ENCODE assay signal across 20 mouse cellular contexts in genomic region chr5:149823821-149824220, GRCm38 (mm10).
"Had no signal": no experiment of that assay in that cellular context is flagged by ENCODE, and none has a peak within 500 bp of the region (broad histone marks: within the 10 kb centered on the region; RNA-seq: fewer than 3 reads in every experiment).

No protein-coding gene starts in this region.

- H3K9me3 ChIP-seq: midbrain, embryonic 10.5 days; midbrain, embryonic 12.5 days; neural tube, embryonic 13.5 days; neural tube, embryonic 15.5 days had no signal

- H3K4me3 ChIP-seq: midbrain, embryonic 10.5 days; midbrain, embryonic 12.5 days; myocyte; neural tube, embryonic 13.5 days; neural tube, embryonic 15.5 days had no signal

- H3K4me1 ChIP-seq: midbrain, embryonic 12.5 days; neural tube, embryonic 13.5 days; neural tube, embryonic 15.5 days had no signal

- H3K27me3 ChIP-seq: midbrain, embryonic 12.5 days; neural tube, embryonic 13.5 days; neural tube, embryonic 15.5 days had no signal

- H3K36me3 ChIP-seq: midbrain, embryonic 10.5 days; midbrain, embryonic 12.5 days; neural tube, embryonic 13.5 days; neural tube, embryonic 15.5 days had no signal

- DNase-seq: lung, adult 18-20 months; lung, embryonic 14.5 days; lung, postnatal 10 days; lung, postnatal 4 days; midbrain, embryonic 14.5 days; retina, postnatal 1 day; right cerebral cortex, adult 18-20 months; right cerebral cortex, postnatal 25 days; right cerebral cortex, postnatal 4 days; spleen, adult 18-20 months; thymus, adult 18-20 months; thymus, postnatal 14 days; thymus, postnatal 36 days had no signal

- H3K9ac ChIP-seq: liver, embryonic 14.5 days; lung, embryonic 14.5 days; midbrain, embryonic 12.5 days; neural tube, embryonic 13.5 days; neural tube, embryonic 15.5 days had no signal

- H3K27ac ChIP-seq: liver, embryonic 14.5 days; midbrain, embryonic 10.5 days; midbrain, embryonic 12.5 days; neural tube, embryonic 13.5 days; neural tube, embryonic 15.5 days had no signal

- H3K4me2 ChIP-seq: lung, embryonic 14.5 days; midbrain, embryonic 12.5 days; neural tube, embryonic 13.5 days; neural tube, embryonic 15.5 days had no signal

- ATAC-seq: midbrain, embryonic 16.5 days had no signal
